Mouse (Mus musculus) kidney, adult 2 months (tissue): ENCODE results near the gene Cog8.

Experiments used
- CTCF ChIP-seq: fragments of 200-500 bp; conservative IDR thresholded peaks from 2 replicates; pipeline ENCODE4 v1.5.1; 2011; ENCODE audit warnings: low read depth, mild to moderate bottlenecking, control low read depth, low read length, moderate library complexity, mixed read lengths; ENCODE audit not compliant: insufficient read depth, insufficient read length
- POLR2A ChIP-seq: fragments of 200-500 bp; IDR thresholded peaks from one replicate; pipeline ENCODE4 v1.6.1; 2011; ENCODE audit warnings: low read depth, low read length, control low read depth

- TF ChIP-seq CTCF (no peak), POLR2A (peak; percentile 47)
These were observed 8.2 kb downstream of the Cog8 start, which contains the start of gene Pdf for GRCm38 (mm10) chr8:107048061-107048941.
